Mouse (Mus musculus) erythroblast, embryonic 14.5 days (primary cell): ENCODE measurements around the gene Zfp536.

Experiments used
- GATA1 ChIP-seq: IDR thresholded peaks from 2 replicates; pipeline ENCODE4 v1.6.1; 2012; ENCODE audit warnings: low read length, inconsistent platforms, mixed read lengths
- TAL1 ChIP-seq: IDR thresholded peaks from 3 replicates; pipeline ENCODE4 v1.6.1; 2012; ENCODE audit warnings: low read length, inconsistent platforms, mixed read lengths

- TF ChIP-seq GATA1, result no peak
- TF ChIP-seq TAL1, result no peak
Observed at GRCm38 (mm10) chr7:37481165-37481564, 292.3 kb downstream of the Zfp536 start.
